Mouse (Mus musculus) erythroblast, embryonic 14.5 days (primary cell): ENCODE data around the gene Mras.

Experiments used
- GATA1 ChIP-seq: IDR thresholded peaks from 2 replicates; pipeline ENCODE4 v1.6.1; 2012; ENCODE audit warnings: low read length, inconsistent platforms, mixed read lengths
- TAL1 ChIP-seq: IDR thresholded peaks from 3 replicates; pipeline ENCODE4 v1.6.1; 2012; ENCODE audit warnings: low read length, inconsistent platforms, mixed read lengths

- TF ChIP-seq GATA1, result no peak
- TF ChIP-seq TAL1, result no peak
Observed at GRCm38 (mm10) chr9:99469681-99470273, 32.6 kb upstream of the Mras start.
